ENCODE assay signal across 8 mouse cellular contexts in genomic region chr8:78064161-78064560, GRCm38 (mm10).
DNase-seq lines count a peak whose midpoint lies in the region; ATAC-seq and TF ChIP-seq lines count a peak whose summit lies in the region.
"Had no signal": no experiment of that assay in that cellular context is flagged by ENCODE, and none has a peak within 500 bp of the region (broad histone marks: within the 10 kb centered on the region; RNA-seq: fewer than 3 reads in every experiment).

No protein-coding gene starts in this region.

- peak overlapping the region; percentile 24 for H3K4me3 ChIP-seq in lung, postnatal 0 days (ENCODE audit: low read depth, low read length)
- H3K4me3 ChIP-seq in forebrain, postnatal 0 days (ENCODE audit: low read depth, low read length): peak overlapping the region; percentile 24
- no peak overlapping the region for H3K4me3 ChIP-seq in liver, embryonic 13.5 days (replicated peaks)
- H3K4me3 ChIP-seq in stomach, postnatal 0 days (ENCODE audit: low read depth, low read length): peak overlapping the region; percentile 23; the same call in 1 of the 2 replicates

- no peaks in the 10 kb centered on the region for H3K36me3 ChIP-seq in lung, postnatal 0 days (ENCODE audit: insufficient read depth, low read length)
- H3K36me3 ChIP-seq in forebrain, postnatal 0 days (ENCODE audit: insufficient read depth): no peaks in the 10 kb centered on the region
- H3K36me3 ChIP-seq in liver, embryonic 13.5 days: no peaks in the 10 kb centered on the region
- no peaks in the 10 kb centered on the region for H3K36me3 ChIP-seq in stomach, postnatal 0 days (ENCODE audit: control insufficient read depth, insufficient read depth, low read length)

- H3K9me3 ChIP-seq in lung, postnatal 0 days (ENCODE audit: low read length): no peaks in the 10 kb centered on the region
- H3K9me3 ChIP-seq in forebrain, postnatal 0 days (ENCODE audit: low read length): no peaks in the 10 kb centered on the region
- H3K9me3 ChIP-seq in liver, embryonic 13.5 days (replicated peaks): no peaks in the 10 kb centered on the region
- no peaks in the 10 kb centered on the region for H3K9me3 ChIP-seq in stomach, postnatal 0 days (ENCODE audit: control insufficient read depth, low read length)

- H3K4me1 ChIP-seq in lung, postnatal 0 days (ENCODE audit: insufficient read depth, low read depth, low read length): no peaks in the 10 kb centered on the region
- no peaks in the 10 kb centered on the region for H3K4me1 ChIP-seq in forebrain, postnatal 0 days (ENCODE audit: insufficient read depth)
- H3K4me1 ChIP-seq in liver, embryonic 13.5 days (replicated peaks): no peaks in the 10 kb centered on the region
- H3K4me1 ChIP-seq in stomach, postnatal 0 days (replicated peaks; ENCODE audit: control insufficient read depth, insufficient read depth): no peaks in the 10 kb centered on the region

- H3K4me2 ChIP-seq in lung, postnatal 0 days (replicated peaks; ENCODE audit: low read depth, low read length): peak overlapping the region; percentile 58
- peak overlapping the region; percentile 46 for H3K4me2 ChIP-seq in forebrain, postnatal 0 days (ENCODE audit: low read depth)
- H3K4me2 ChIP-seq in liver, embryonic 13.5 days: peak overlapping the region; percentile 47
- peak overlapping the region; percentile 57 for H3K4me2 ChIP-seq in stomach, postnatal 0 days (replicated peaks; ENCODE audit: low read depth)

- H3K27me3 ChIP-seq in lung, postnatal 0 days (replicated peaks; ENCODE audit: insufficient read depth, low read length): no peaks in the 10 kb centered on the region
- H3K27me3 ChIP-seq in forebrain, postnatal 0 days (ENCODE audit: insufficient read depth, low read length): peaks cover 3% of the 10 kb centered on the region
- H3K27me3 ChIP-seq in liver, embryonic 13.5 days: peaks cover 33% of the 10 kb centered on the region
- no peaks in the 10 kb centered on the region for H3K27me3 ChIP-seq in stomach, postnatal 0 days (ENCODE audit: control insufficient read depth, insufficient read depth, low read length)

- ATAC-seq in lung, postnatal 0 days: no peak
- ATAC-seq in forebrain, postnatal 0 days: no peak
- no peak for ATAC-seq in liver, embryonic 13.5 days (ENCODE audit: low read depth)
- ATAC-seq in stomach, postnatal 0 days (ENCODE audit: low FRiP score, low TSS enrichment): no peak

- TF ChIP-seq EP300 in lung, postnatal 0 days (IDR thresholded peaks at IDR 0.05): no peak
- no peak for TF ChIP-seq EP300 in stomach, postnatal 0 days (optimal IDR thresholded peaks at IDR 0.05)

- TF ChIP-seq CTCF in lung, postnatal 0 days (IDR thresholded peaks at IDR 0.05): no peak
- no peak for TF ChIP-seq CTCF in forebrain, postnatal 0 days (IDR thresholded peaks at IDR 0.05; ENCODE audit: low read depth)
- no peak for TF ChIP-seq CTCF in stomach, postnatal 0 days (IDR thresholded peaks at IDR 0.05; ENCODE audit: low read depth)

- H3K9ac ChIP-seq in lung, postnatal 0 days (replicated peaks; ENCODE audit: low read depth): no peak overlapping the region
- no peak overlapping the region for H3K9ac ChIP-seq in forebrain, postnatal 0 days
- H3K9ac ChIP-seq in liver, embryonic 13.5 days: no peak overlapping the region
- H3K9ac ChIP-seq in stomach, postnatal 0 days (ENCODE audit: low read length): peak overlapping the region; percentile 23; the same call in 1 of the 2 replicates

- no peak overlapping the region for H3K27ac ChIP-seq in lung, postnatal 0 days (ENCODE audit: low read length)
- no peak overlapping the region for H3K27ac ChIP-seq in forebrain, postnatal 0 days (ENCODE audit: low read depth, low read length)
- H3K27ac ChIP-seq in liver, embryonic 13.5 days: no peak overlapping the region
- H3K27ac ChIP-seq in stomach, postnatal 0 days (replicated peaks): no peak overlapping the region

- DNase-seq in lung, postnatal 0 days (ENCODE audit: low spot score): no peak
- no peak for DNase-seq in lung, postnatal 36 days
- DNase-seq in forebrain, postnatal 0 days: peak; percentile 11
- DNase-seq in liver, embryonic 13.5 days: no peak
- DNase-seq in stomach, postnatal 0 days (ENCODE audit: low spot score): no peak
- DNase-seq in cerebellum, postnatal 14 days: no peak
- no peak for DNase-seq in left cerebral cortex, adult 9 months (ENCODE audit: low spot score in 2 of 2)
- DNase-seq: thymus, postnatal 36 days had no signal

- 21% methylated on average over 13 of the region's 13 CpGs for whole genome bisulfite sequencing in lung, postnatal 0 days
- WGBS in forebrain, postnatal 0 days: 29% methylated on average over 13 of the region's 13 CpGs
- WGBS in liver, embryonic 13.5 days (ENCODE audit: insufficient replicate concordance): 31% methylated on average over 13 of the region's 13 CpGs
- WGBS in stomach, postnatal 0 days: 21% methylated on average over 13 of the region's 13 CpGs
